26 mouse cellular contexts compared by ENCODE assay signal in genomic region chr5:22360510-22360909, GRCm38 (mm10). TPM values are rescaled to one million over a fixed set of nuclear protein-coding genes. Genes with fewer than 3 reads are reported as not detected.
DNase-seq lines count a peak whose midpoint lies in the region; ATAC-seq lines count a peak whose summit lies in the region.
"Had no signal": no experiment of that assay in that cellular context is flagged by ENCODE, and none has a peak within 500 bp of the region (broad histone marks: within the 10 kb centered on the region; RNA-seq: fewer than 3 reads in every experiment).

No protein-coding gene starts in this region.

- intact Hi-C loops in gastrocnemius, postnatal 14 days (cut with DNase I; ENCODE audit: low total_unique reads): no loop called here

- DNase-seq in heart, adult 11 months: peak; percentile 19
- DNase-seq in heart, adult 8-10 months (ENCODE audit: low spot score): no peak
- peak; percentile 65 for DNase-seq in ZHBTc4 (ENCODE audit: low read depth, low spot score)
- no peak for DNase-seq in embryonic facial prominence, embryonic 10.5 days (ENCODE audit: low spot score)
- no peak for DNase-seq in heart, adult 9 months (ENCODE audit: low spot score in 2 of 2)
- DNase-seq in gastrocnemius, postnatal 14 days: no peak
- DNase-seq: adrenal gland, adult 2 months; adrenal gland, postnatal 36 days; cerebellum, adult 18-20 months; gastrocnemius, postnatal 10 days; heart, postnatal 14 days; kidney, adult 8-10 months; kidney, postnatal 10 days; layer of hippocampus, adult 9-11 months; thymus, postnatal 4 days had no signal

- no peak overlapping the region for H3K4me3 ChIP-seq in embryonic facial prominence, embryonic 10.5 days
- H3K4me3 ChIP-seq: forebrain, embryonic 13.5 days; limb, embryonic 12.5 days; lung, embryonic 15.5 days; myocyte; neural tube, embryonic 13.5 days had no signal

- H3K27me3 ChIP-seq in embryonic facial prominence, embryonic 10.5 days (replicated peaks; ENCODE audit: low read depth, poor library complexity, severe bottlenecking): no peaks in the 10 kb centered on the region
- H3K27me3 ChIP-seq: forebrain, embryonic 13.5 days; limb, embryonic 12.5 days; lung, embryonic 15.5 days; neural tube, embryonic 13.5 days had no signal

- no peak overlapping the region for H3K27ac ChIP-seq in embryonic facial prominence, embryonic 10.5 days (replicated peaks)
- H3K27ac ChIP-seq: forebrain, embryonic 13.5 days; limb, embryonic 12.5 days; lung, embryonic 15.5 days; neural tube, embryonic 13.5 days had no signal

- peak; percentile 31; the same call in 1 of the 2 replicates for ATAC-seq in megakaryocyte progenitor cell, adult 5-6 weeks (replicated peaks; ENCODE audit: poor library complexity)
- ATAC-seq: forebrain, embryonic 13.5 days; hindbrain, embryonic 16.5 days; intestine, embryonic 16.5 days; midbrain, embryonic 16.5 days had no signal

- 74% methylated on average over 9 of the region's 9 CpGs for WGBS in embryonic facial prominence, embryonic 10.5 days

- H3K36me3 ChIP-seq in embryonic facial prominence, embryonic 10.5 days (replicated peaks): no peaks in the 10 kb centered on the region
- H3K36me3 ChIP-seq: G1E; limb, embryonic 12.5 days; lung, embryonic 15.5 days; neural tube, embryonic 13.5 days had no signal

- no peaks in the 10 kb centered on the region for H3K9me3 ChIP-seq in embryonic facial prominence, embryonic 10.5 days
- H3K9me3 ChIP-seq: forebrain, embryonic 13.5 days; G1E; limb, embryonic 12.5 days; lung, embryonic 15.5 days; neural tube, embryonic 13.5 days had no signal

- H3K4me1 ChIP-seq in embryonic facial prominence, embryonic 10.5 days: no peaks in the 10 kb centered on the region
- H3K4me1 ChIP-seq: forebrain, embryonic 13.5 days; limb, embryonic 12.5 days; lung, embryonic 15.5 days; neural tube, embryonic 13.5 days had no signal

RNA-seq across cellular contexts. Expression of gene Reln, which starts 16.0 kb away (rescaled TPM):
- total RNA-seq in heart, adult 8-10 months (2022): 1 to 10 TPM; 3.2 to 4.2 (median 4.1) TPM
- 0.15 TPM in 1 of 2 replicates, not detected in the other for total RNA-seq in megakaryocyte progenitor cell, adult 5-6 weeks (2015)
- total RNA-seq in megakaryocyte progenitor cell, adult 5-6 weeks (2017): not detected in 2 replicates
- 1.6 and 2.1 TPM in 2 replicates for polyA plus RNA-seq in embryonic facial prominence, embryonic 10.5 days (2016; fragmentation: Nextera tagmentation; extraction: Ambion mirVana)
- total RNA-seq in gastrocnemius, postnatal 14 days (2021): 1 to 10 TPM; 2.0 to 5.1 TPM
- total RNA-seq: granulocyte monocyte progenitor cell, adult 5-6 weeks had no signal

Comparison
In these comparisons a context has a peak if more than half of its experiments do, and no peak if none do; other contexts are left out.
1. DNase-seq: peak in heart, adult 11 months (single experiment) and ZHBTc4 (single experiment); none in heart, adult 8-10 months (single experiment), embryonic facial prominence, embryonic 10.5 days (single experiment), heart, adult 9 months (0 of 2) and gastrocnemius, postnatal 14 days (single experiment).